ENCODE assay signal across 10 mouse cellular contexts in the genomic region with DNA sequence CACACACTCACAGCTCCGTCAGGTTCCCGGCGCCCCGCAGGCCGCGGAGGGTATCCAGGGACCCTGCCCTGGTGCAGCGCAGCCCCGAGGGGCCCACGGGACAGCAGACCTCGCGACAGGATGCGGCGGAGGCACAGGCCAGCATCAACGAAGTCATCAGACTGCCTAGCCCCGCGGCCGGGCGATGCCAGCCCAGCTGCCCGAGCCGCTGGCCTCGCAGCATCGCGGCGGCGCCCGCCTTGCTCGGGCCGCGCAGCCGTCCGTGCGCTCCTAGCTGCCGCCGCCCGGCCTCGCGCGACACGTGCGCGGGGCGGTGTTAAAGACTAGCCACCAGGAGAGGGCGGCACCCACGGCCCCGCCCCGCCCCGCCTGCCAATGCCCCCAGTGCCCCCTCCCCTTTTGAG. TPM values are rescaled to one million over a fixed set of nuclear protein-coding genes. Genes with fewer than 3 reads are reported as not detected.
DNase-seq lines count a peak whose midpoint lies in the region; ATAC-seq and TF ChIP-seq lines count a peak whose summit lies in the region.
"Had no signal": no experiment of that assay in that cellular context is flagged by ENCODE, and none has a peak within 500 bp of the region (broad histone marks: within the 10 kb centered on the region; RNA-seq: fewer than 3 reads in every experiment).

A gene (minus strand): TSS at position 241 of the 404 bp plus-strand sequence.

- no peak within 1 kb of the TSS for H3K27ac ChIP-seq in heart, embryonic 15.5 days
- H3K27ac ChIP-seq in heart, adult 2 months: no peak within 1 kb of the TSS
- no peak within 1 kb of the TSS for H3K27ac ChIP-seq in hindbrain, embryonic 16.5 days (ENCODE audit: low read depth, low read length)
- H3K27ac ChIP-seq in midbrain, embryonic 13.5 days: no peak within 1 kb of the TSS

- H3K9me3 ChIP-seq in heart, embryonic 15.5 days (replicated peaks): no peaks in the 10 kb centered on the region
- no peaks in the 10 kb centered on the region for H3K9me3 ChIP-seq in hindbrain, embryonic 16.5 days (ENCODE audit: control insufficient read depth, low read length)
- no peaks in the 10 kb centered on the region for H3K9me3 ChIP-seq in midbrain, embryonic 13.5 days

- peaks cover 23% of the 10 kb centered on the region for H3K4me1 ChIP-seq in heart, embryonic 15.5 days (replicated peaks)
- peaks cover 1% of the 10 kb centered on the region; the same call in 1 of the 2 replicates for H3K4me1 ChIP-seq in heart, adult 2 months (ENCODE audit: control insufficient read depth, insufficient read depth, low read length)
- peaks cover 20% of the 10 kb centered on the region for H3K4me1 ChIP-seq in hindbrain, embryonic 16.5 days (ENCODE audit: control insufficient read depth, insufficient read depth, low read depth, low read length)
- H3K4me1 ChIP-seq in midbrain, embryonic 13.5 days (replicated peaks): peaks cover 37% of the 10 kb centered on the region

- H3K27me3 ChIP-seq in heart, embryonic 15.5 days: peaks cover 99% of the 10 kb centered on the region
- peaks cover 19% of the 10 kb centered on the region for H3K27me3 ChIP-seq in heart, adult 2 months (ENCODE audit: control insufficient read depth, insufficient read depth, low read length)
- peaks cover 60% of the 10 kb centered on the region for H3K27me3 ChIP-seq in hindbrain, embryonic 16.5 days (replicated peaks; ENCODE audit: control insufficient read depth, insufficient read depth, low read length)
- peaks cover 94% of the 10 kb centered on the region for H3K27me3 ChIP-seq in midbrain, embryonic 13.5 days

- H3K4me2 ChIP-seq in heart, embryonic 15.5 days: peak within 1 kb of the TSS; percentile 56
- H3K4me2 ChIP-seq in hindbrain, embryonic 16.5 days (ENCODE audit: low read length): peak within 1 kb of the TSS; percentile 49
- H3K4me2 ChIP-seq in midbrain, embryonic 13.5 days (replicated peaks): peak within 1 kb of the TSS; percentile 59

- no peak for ATAC-seq in heart, embryonic 15.5 days (replicated peaks; ENCODE audit: insufficient number of reproducible peaks, insufficient read depth, low FRiP score, low read depth)
- ATAC-seq in hindbrain, embryonic 16.5 days: peak; percentile 31; the same call in 1 of the 2 replicates
- peak; percentile 51 for ATAC-seq in midbrain, embryonic 13.5 days

- H3K79me2 ChIP-seq in heart, adult 2 months (replicated peaks; ENCODE audit: control insufficient read depth, insufficient read depth, low read length): no peaks in the 10 kb centered on the region

- intact Hi-C loops in heart, adult 2 months (cut with DNase I): loop anchor here (1.0 kb wide), 2 partner anchors 21 to 43 kb away; no protein-coding TSS in a partner anchor
- intact Hi-C loops in left cerebral cortex, postnatal 10 days (cut with DNase I): loop anchor here (5.0 kb wide), 1 partner anchor 62 kb away; no protein-coding TSS in a partner anchor
- intact Hi-C loops in left cerebral cortex, postnatal 25 days (cut with DNase I): loop anchor here (1.0 to 5.0 kb wide), 2 partner anchors 21 to 47 kb away; no protein-coding TSS in a partner anchor

- H3K9ac ChIP-seq in heart, embryonic 15.5 days: peak within 1 kb of the TSS; percentile 32; the same call in 1 of the 2 replicates
- no peak within 1 kb of the TSS for H3K9ac ChIP-seq in heart, adult 2 months (ENCODE audit: low read depth, low read length)
- peak within 1 kb of the TSS; percentile 48 for H3K9ac ChIP-seq in hindbrain, embryonic 16.5 days (ENCODE audit: low read depth, low read length)
- peak within 1 kb of the TSS; percentile 54; the same call in 1 of the 2 replicates for H3K9ac ChIP-seq in midbrain, embryonic 13.5 days (replicated peaks)

- TF ChIP-seq CTCF in heart, adult 2 months (IDR thresholded peaks at IDR 0.05): no peak

- DNase-seq in heart, adult 2 months: no peak
- DNase-seq in adrenal gland, postnatal 10 days: peak; percentile 36
- no peak for DNase-seq in left cerebral cortex, adult 8-10 months (ENCODE audit: low spot score in 2 of 2)
- DNase-seq in left cerebral cortex, postnatal 10 days (ENCODE audit: extremely low spot score in 1 of 2, low spot score in 2 of 2): no peak
- DNase-seq in left cerebral cortex, postnatal 25 days (ENCODE audit: low spot score in 2 of 2): no peak

- no peak for TF ChIP-seq POLR2A in heart, adult 2 months (IDR thresholded peaks at IDR 0.05; ENCODE audit: insufficient read depth, low read depth, low read length)

- TF ChIP-seq EP300 in heart, adult 2 months (IDR thresholded peaks at IDR 0.05; ENCODE audit: insufficient read depth, low read depth, low read length): no peak

- H3K4me3 ChIP-seq in heart, embryonic 15.5 days: peak within 1 kb of the TSS; percentile 35
- H3K4me3 ChIP-seq in heart, adult 2 months: no peak within 1 kb of the TSS
- peak within 1 kb of the TSS; percentile 35 for H3K4me3 ChIP-seq in hindbrain, embryonic 16.5 days (ENCODE audit: low read length)
- peak within 1 kb of the TSS; percentile 35 for H3K4me3 ChIP-seq in midbrain, embryonic 13.5 days (replicated peaks)

- 2% methylated on average over 46 of the region's 47 CpGs for WGBS in heart, embryonic 15.5 days
- WGBS in heart, adult 2 months: 2% methylated on average over 47 of the region's 47 CpGs
- under 1% methylated on average over 34 of the region's 47 CpGs for WGBS in hindbrain, embryonic 16.5 days
- whole genome bisulfite sequencing in midbrain, embryonic 13.5 days: under 1% methylated on average over 47 of the region's 47 CpGs

- H3K36me3 ChIP-seq in heart, embryonic 15.5 days: no peaks in the 10 kb centered on the region
- H3K36me3 ChIP-seq in heart, adult 2 months (ENCODE audit: control insufficient read depth, insufficient read depth, low read length): no peaks in the 10 kb centered on the region
- no peaks in the 10 kb centered on the region for H3K36me3 ChIP-seq in hindbrain, embryonic 16.5 days (ENCODE audit: control insufficient read depth, insufficient read depth, low read length)
- no peaks in the 10 kb centered on the region for H3K36me3 ChIP-seq in midbrain, embryonic 13.5 days

RNA-seq across cellular contexts. Expression of the gene that starts here (rescaled TPM):
- 0.40 and 4.9 TPM in 2 replicates for polyA plus RNA-seq in heart, embryonic 15.5 days (2015; fragmentation: Nextera tagmentation; extraction: Ambion mirVana)
- under 1 TPM; 0.14 to 0.16 TPM for total RNA-seq in heart, adult 2 months (2021)
- 0.38 and 0.57 TPM in 2 replicates for polyA plus RNA-seq in heart, adult 2 months (2012; rRNA removed)
- 10 to 100 TPM; 11.6 to 23.6 TPM for total RNA-seq in adrenal gland, postnatal 10 days (2021)
- polyA plus RNA-seq in hindbrain, embryonic 16.5 days (2015; fragmentation: Nextera tagmentation; extraction: Ambion mirVana): 6.6 and 7.3 TPM in 2 replicates
- polyA plus RNA-seq in midbrain, embryonic 13.5 days (2015; fragmentation: Nextera tagmentation; extraction: Ambion mirVana): 2.4 and 2.5 TPM in 2 replicates
- total RNA-seq in left cerebral cortex, adult 8-10 months (2022): 1 to 10 TPM; 1.9 to 3.0 (median 2.5) TPM
- total RNA-seq in left cerebral cortex, postnatal 10 days (2021): under 1 TPM; 0.34 to 0.62 TPM
- 1 to 10 TPM in 1 of 2 experiments, under 1 TPM in 1; 0.21 to 1.7 TPM for total RNA-seq in left cerebral cortex, postnatal 25 days (2021)
- total RNA-seq: hematopoietic stem cell, adult 5-6 weeks; MEL had no signal
